1 mouse cellular context compared by ENCODE assay signal in the genomic region with DNA sequence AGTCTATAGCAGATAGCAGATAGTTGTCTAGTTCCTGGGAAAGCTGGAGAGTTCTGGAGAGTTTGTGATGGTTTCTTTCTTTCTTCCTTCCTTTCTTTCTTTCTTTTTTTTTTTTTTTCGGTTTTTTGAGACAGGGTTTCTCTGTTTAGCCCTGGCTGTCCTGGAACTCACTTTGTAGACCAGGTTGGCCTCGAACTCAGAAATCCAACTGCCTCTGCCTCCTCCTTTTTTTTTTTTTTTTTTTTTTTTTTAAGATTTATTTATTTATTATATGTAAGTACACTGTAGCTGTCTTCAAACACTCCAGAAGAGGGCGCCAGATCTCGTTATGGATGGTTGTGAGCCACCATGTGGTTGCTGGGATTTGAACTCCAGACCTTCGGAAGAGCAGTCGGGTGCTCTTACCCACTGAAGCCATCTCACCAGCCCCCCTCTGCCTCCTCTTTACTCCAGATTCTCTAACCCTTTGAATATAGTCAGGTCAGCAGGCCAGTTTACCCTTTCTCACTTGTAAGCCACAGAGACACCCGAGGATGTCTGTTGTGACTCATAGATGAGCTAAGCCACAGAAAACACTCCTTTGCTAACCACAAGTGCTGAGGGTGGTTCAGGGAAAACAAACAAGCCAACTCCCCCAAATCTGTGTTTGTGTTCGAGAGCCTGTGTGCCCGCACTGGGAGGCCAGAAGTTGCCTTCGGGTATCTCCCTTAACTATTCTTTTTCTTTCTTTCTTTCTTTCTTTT.
TF ChIP-seq lines count a peak whose summit lies in the region.

No protein-coding gene starts in this region.

TF ChIP-seq in MEL, 35 proteins besides CTCF, POLR2A, EP300 and RAD21:
- peak; percentile 83 for TF ChIP-seq ZNF384 (IDR thresholded peaks at IDR 0.05; ENCODE audit: low read depth, low read length)
- TF ChIP-seq MYC (IDR thresholded peaks at IDR 0.05; ENCODE audit: low read depth, low read length), result 0 out of 2 replicates have a peak, but pooled peaks have one; percentile 39
- peak; percentile 8; the same call in 1 of the 2 replicates for TF ChIP-seq ETS1 (IDR thresholded peaks at IDR 0.05; ENCODE audit: low read depth, low read length)
